Mouse (Mus musculus): Measurements from ENCODE around the gene Trpv5.

DNA sequence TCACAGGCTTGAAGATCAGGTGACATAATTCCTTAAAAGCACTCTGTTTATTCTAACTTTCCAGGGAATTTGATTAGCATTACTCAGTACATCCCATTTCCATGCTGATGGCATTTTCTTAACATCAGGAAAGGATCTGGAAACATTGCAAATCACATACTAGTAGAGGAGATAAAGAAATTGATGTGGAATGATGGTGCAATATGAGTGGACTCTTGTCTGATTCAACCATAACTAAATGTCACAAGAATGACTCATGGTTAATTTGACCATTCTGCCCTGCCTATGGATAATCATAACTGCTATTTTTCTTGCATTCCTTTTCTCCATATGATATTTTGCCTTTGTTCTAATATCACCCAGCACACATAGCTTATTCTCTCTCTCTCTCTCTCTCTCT, 11.6 kb upstream of the Trpv5 start:
- TF ChIP-seq CTCF (IDR thresholded peaks at IDR 0.05 in 2 of 3, conservative IDR thresholded peaks at IDR 0.05 in 1 of 3; ENCODE audit: control insufficient read depth in 1 of 3, insufficient read depth in 1 of 3, low read depth in 2 of 3, low read length in 3 of 3, poor library complexity in 1 of 3, severe bottlenecking in 1 of 3) = no peak
- no peak for TF ChIP-seq NELFE (IDR thresholded peaks at IDR 0.05; ENCODE audit: low read depth, low read length)
- no peak for TF ChIP-seq EP300 (IDR thresholded peaks at IDR 0.05; ENCODE audit: low read depth in 1 of 2, low read length in 2 of 2)
- TF ChIP-seq ZC3H11A (IDR thresholded peaks at IDR 0.05; ENCODE audit: low read depth, low read length) = no peak
- no peak for TF ChIP-seq NRF1 (IDR thresholded peaks at IDR 0.05; ENCODE audit: insufficient read depth, low read depth, low read length, poor library complexity, severe bottlenecking)
- TF ChIP-seq ZMIZ1 (IDR thresholded peaks at IDR 0.05; ENCODE audit: low read depth, low read length) = no peak
- TF ChIP-seq MAFK (IDR thresholded peaks at IDR 0.05; ENCODE audit: borderline replicate concordance, low read depth, low read length) = no peak
- no peak for TF ChIP-seq TCF12 (IDR thresholded peaks at IDR 0.05; ENCODE audit: low read depth, low read length)
- no peak for TF ChIP-seq ZKSCAN1 (IDR thresholded peaks at IDR 0.05; ENCODE audit: low read depth, low read length)
